Mouse (Mus musculus) cerebellum, adult 11 months (tissue): Measurements from ENCODE around the gene Lifr.
A peak's percentile ranks its signal among the peaks of the same experiment; 100 is the strongest.

Experiments used
- DNase-seq: peaks from one replicate; pipeline ENCODE4 v3.0.0; 2022

Gene Lifr

DNA sequence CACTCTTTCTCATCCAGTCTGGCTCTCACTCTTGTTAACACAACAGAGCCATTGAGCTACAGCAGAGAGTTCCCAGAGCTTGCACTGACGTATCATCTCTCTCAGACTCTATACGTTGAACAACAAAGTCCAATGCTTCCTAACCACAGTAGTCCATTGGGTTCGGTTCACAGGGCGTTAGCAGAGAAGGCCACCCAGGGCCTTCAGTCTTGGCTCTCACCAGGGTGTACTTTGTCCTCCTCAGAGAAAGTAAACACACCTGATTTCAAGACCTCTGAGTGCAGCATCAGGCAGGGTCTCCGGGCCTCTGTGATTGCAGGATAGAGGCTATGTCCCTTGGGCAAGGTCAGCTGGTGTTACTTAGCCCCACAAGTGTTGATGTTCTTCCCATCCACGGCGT lies 116.9 kb downstream of the Lifr start:
- no peak for DNase-seq

DNA sequence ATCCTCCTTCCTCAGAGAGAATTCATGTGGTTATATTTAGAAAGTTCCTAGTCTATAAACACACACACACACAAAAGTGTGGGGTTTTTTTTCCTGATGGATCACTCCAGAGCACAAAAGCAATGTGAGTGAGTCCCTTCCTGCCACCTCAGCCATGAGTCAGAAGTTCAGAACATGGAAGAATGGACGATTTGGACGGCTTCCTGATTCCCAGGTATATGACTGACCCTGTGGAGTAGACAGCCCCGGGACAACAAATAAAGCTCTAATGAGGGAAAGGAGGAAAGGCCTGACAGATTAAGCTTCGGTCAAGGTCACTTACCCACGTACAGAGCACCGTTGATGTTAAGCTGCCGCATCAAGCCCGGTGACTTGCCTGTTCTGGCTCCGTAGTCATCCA lies 117.8 kb downstream of the Lifr start:
- no peak for DNase-seq

DNA sequence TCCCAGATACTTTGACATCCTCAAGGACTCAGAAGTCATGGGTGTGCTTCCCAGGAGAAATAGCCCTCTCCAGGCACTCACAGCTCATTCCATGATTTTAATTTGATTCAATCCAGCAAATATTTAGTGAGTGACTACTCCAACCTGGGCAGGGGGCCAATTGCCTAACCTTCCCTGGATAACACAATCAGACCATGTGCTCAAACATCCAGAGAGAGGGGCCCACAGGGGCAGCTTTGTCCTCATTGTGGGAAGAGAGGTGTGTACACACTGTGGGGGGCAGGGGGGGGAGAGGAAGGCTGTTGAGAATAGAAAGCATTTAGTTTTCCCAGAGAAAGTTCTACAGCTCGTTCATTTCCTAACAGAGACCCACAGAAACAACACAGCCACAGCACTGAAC lies 123.3 kb downstream of the Lifr start:
- no peak for DNase-seq

DNA sequence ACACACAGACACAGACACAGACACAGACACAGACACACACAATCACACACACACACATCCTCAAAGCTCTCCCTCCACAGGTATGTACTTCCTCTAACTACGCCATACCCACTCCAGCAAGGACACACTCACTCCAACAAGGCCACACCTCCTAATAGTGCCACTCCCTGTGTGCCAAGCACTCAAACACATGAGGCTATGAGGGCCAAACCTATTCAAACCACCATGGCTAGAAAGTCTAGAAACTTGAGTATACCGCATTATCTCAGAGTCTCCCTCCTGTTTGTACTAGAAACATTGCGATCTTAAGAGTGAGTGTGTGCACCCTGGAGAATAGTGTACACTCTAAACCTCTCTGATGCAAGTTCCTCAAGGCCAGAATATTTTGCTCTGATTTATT lies 125.4 kb downstream of the Lifr start:
- no peak for DNase-seq

DNA sequence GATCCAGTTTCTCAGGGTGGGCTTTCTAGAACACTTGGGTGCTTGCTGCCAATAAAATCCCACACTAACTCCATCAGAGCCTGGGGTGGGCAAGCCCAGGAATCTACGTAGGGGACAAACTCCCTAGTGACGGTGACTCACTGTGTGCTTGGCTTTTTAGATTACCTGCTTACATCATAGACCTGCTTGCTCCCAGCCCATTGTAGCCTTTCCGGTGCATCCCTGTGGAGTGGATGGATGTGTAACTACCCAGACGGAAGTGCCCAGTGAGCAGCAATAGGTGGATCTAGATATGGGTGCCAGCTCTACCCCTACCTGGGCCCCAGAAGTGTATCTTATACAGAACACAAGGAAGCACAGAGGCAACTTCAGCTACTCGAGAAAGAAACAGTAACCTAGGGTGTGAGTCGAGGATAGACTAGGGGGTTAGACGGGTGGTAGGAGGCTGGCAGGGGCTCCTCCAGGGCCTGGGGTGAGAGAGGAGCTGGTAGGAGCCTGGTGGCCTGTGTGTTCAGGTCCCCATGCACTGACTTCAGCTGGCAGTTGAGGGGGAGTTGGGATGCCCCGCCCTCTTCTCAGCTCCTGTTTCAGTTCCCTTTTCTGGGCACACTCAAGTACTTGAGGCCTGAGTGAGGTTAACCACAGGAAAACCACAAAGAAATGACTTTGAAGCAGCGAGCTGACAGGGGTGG lies 126.3 kb downstream of the Lifr start:
- no peak for DNase-seq

DNA sequence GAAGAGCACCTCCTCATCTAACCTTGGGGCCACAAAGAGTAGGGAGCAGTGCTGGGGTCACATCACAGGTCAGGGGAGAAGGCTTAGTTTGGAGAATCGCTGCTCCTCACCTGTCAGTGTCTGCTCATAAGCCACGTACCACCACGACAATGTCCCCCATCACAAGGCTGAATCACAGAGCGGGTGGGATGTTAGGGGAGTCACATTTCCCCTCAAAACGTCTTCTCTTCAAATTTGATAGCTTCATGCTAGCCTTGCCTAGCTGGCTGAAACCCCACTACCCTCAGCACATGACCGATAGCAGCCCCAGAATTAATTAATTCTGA lies 126.8 kb downstream of the Lifr start:
- no peak for DNase-seq

DNA sequence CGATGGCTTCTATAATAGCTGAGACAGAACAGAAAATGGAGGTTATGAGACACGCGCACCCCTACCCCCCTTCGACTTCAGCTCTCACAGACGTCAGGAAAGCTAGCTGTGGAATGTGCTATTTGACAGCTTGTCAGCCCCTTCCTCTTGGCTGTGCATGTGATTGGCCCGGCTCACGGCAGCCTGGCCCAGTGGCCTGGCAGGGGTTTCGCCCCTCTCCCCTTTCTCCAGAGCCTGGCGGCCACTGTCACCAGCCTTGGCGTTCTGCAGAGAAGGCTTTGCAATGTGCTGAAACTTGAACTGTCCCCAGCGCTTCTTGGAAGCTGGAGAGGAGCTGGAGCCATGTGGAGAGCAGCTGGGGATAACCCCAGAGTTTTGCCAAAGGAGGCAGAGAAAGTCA lies 132.4 kb downstream of the Lifr start:
- DNase-seq, result no peak

DNA sequence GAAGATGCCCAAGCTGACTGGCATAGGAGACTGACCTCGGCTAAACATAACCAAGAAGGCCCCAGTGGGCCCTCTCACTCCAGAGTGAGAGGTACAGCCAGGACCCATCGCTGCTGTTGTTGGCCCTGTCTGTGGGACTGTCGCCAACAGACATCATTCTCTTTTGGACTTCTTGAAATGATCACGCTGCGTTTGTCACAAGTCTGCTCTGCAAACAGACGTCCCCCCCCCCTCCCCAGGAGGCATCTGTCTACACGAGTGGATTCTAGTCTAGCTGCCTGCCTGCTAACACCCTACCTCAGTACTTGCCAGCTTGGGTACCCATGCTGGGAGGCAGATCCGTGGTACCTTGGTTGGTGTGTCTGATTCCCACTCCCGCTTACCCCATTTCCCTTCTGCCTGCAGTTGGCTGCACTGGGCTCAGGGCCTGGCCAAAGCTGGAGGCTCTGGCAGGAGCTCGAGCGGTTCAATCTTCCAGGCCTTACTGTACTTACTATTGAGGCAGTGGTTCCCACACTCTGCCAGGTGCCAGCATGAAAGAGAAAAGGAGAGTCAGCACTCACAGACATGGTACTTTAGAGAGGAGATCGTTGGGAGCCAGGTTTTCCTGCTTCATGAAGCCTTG lies 133.8 kb downstream of the Lifr start:
- no peak for DNase-seq

DNA sequence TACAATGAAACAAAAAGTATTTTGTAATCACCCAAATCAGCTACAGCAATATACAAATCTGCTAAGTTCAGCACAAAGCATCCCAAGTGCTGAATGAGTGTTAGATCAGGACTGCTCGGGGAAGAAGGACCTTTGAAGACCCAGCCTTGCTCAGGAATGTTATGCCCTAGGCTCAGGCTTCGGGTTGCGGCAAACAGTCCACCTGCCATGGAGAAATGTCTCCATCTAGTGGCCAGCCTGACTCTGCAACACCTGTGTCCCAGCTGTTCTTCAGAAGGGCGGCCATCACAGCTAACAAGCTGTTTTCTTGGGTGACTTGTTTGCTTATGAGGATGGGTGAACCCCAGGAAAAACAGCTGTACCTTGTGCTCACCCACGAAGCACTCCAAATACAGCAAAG lies 135.8 kb downstream of the Lifr start:
- DNase-seq, result peak; percentile 36

DNA sequence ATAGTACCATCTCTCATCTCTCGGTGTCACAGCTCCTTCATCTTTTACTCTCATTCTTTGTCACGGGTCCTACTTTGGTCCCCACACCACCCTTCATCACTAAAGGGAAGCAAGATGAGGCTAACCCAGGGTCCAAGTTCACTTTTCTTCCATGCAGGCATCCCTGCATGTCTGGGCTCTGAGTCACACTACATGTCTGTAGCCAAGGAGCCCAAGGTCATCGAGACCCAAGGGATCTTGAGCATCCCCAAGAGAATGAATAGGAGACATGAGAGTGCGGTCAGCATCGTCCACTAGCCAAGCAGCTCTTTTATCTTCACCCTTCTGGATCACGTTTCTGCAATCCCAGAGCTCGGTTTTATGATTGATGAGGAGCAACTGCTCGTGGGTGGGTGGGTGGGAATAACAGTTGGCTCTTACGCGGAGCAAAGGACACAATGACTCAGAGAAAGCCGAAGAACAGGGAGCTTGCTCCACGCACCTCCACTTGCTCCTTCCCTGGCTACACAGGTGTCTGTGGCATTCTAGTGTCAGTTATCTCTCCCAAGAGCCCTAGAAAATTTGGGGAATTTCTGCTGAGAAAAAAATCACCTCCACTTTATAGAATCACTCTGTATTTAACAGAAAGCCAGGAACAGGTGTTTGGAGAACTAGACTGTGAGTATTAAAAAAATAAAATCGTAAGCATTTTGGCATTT lies 143.1 kb downstream of the Lifr start:
- no peak for DNase-seq

DNA sequence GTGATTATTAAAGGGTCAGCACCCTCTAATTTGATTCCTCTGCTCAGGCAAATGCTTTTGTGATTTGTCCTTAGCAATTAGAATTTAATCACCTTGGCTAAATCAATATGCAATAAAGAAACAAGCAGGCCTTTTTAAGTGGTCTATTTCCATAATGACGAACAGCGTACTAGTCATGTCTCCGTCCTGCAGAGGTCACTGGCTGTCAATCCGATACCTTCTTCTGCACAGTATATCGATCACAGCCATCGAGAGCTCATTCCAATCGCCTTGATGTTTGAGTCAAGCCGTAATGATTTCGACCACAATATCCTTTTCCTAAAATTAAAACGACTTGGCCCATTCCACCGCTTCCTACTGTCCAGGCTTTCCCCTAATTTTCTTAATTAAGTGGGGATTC lies 149.5 kb downstream of the Lifr start:
- no peak for DNase-seq

DNA sequence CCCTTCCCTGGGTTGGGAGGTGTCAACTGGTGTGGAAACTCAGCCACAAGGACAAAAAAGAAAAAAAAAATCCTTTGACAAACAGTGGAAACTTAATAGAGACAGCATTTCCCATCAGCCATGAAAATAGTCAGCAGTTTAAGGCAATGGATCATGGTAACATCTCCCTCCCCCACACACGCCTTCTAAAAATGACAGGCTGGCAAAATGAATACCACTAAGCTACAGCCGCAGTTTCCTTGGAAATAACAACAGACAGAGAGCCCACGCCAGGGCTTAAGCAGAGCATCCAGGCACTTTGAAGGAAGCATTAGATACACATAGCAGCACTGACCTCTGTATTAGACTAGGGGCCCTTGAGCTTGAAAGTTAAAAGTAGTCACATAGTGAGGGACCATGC lies 150.5 kb downstream of the Lifr start:
- no peak for DNase-seq

DNA sequence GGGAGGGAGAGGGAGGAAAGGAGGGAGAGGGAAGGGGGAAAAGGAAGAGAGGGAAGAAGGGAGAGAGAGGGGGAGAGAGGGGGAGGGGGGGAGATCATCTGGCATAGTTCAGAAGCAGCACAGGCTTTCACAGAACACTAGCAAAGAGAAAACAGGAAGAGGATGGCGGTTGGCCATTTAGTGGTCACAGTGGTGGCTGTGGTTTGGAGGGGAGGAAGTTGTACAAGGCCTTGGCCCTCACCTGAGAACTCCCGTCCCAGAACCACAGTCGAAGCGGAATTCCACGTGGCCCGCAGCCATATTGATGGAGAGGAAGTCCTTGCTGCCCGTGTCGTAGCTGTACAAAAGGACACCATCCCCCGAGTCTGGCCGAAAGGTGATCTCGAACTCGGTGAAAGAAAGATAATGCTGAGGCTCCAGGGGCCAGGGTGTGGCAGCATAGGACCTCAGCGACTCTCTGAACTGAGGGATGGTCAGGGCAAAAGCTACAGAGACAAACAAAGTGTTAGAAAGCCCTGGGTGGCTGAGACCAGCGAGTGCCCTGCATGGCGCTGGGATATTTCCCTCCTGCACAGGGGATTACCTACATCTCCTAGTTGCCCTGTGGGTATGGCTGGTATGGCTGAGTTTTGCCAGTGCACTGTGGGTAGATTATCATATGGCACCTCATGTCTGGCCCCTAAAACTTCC lies 151.9 kb downstream of the Lifr start:
- DNase-seq, result no peak
